Mouse (Mus musculus): ENCODE measurements around the gene Dock3.

- TF ChIP-seq CTCF (IDR thresholded peaks at IDR 0.05; ENCODE audit: low read depth) (no peak), EP300 (optimal IDR thresholded peaks at IDR 0.05) (no peak)
These were observed 65.9 kb downstream of the Dock3 start for GRCm38 (mm10) chr9:107165792-107166191.
